Mouse (Mus musculus): ENCODE data around the gene Amer3.
"Not testable (repeated sequence)": the region's sequence is repeated elsewhere in the genome, so short reads cannot be mapped to it uniquely, and the experiment has no call there.

Gene Amer3

GRCm38 (mm10) chr1:34578851-34579781 lies at the start of gene Amer3:
Amer3 (plus strand) TSS chr1:34579657.
- DNase-seq (ENCODE audit: low spot score in 2 of 2), result peak; percentile 49 to 73

GRCm38 (mm10) chr1:34534574-34534973 lies 44.9 kb upstream of the Amer3 start:
- not testable (repeated sequence) for DNase-seq (ENCODE audit: low spot score in 2 of 2)

- DNase-seq (ENCODE audit: low spot score in 2 of 2), result not testable (repeated sequence)
These were observed 44.3 kb upstream of the Amer3 start, which contains the start of gene Cfc1 for GRCm38 (mm10) chr1:34535043-34535698. Cfc1 (plus strand) TSS chr1:34535648.

GRCm38 (mm10) chr1:34536291-34536766 lies 43.1 kb upstream of the Amer3 start:
- DNase-seq (ENCODE audit: low spot score in 2 of 2), result no peak

- no peak for DNase-seq (ENCODE audit: low spot score in 2 of 2)
These were observed 42.5 kb upstream of the Amer3 start for GRCm38 (mm10) chr1:34536767-34537485.

GRCm38 (mm10) chr1:34547074-34547473 lies 32.4 kb upstream of the Amer3 start:
- DNase-seq (ENCODE audit: low spot score in 2 of 2), result no peak

- no peak for DNase-seq (ENCODE audit: low spot score in 2 of 2)
These were observed 25.8 kb upstream of the Amer3 start for GRCm38 (mm10) chr1:34553690-34554089.

- DNase-seq (ENCODE audit: low spot score in 2 of 2), result no peak
These were observed 25.2 kb upstream of the Amer3 start for GRCm38 (mm10) chr1:34554275-34554674.

GRCm38 (mm10) chr1:34560843-34561242 lies 18.6 kb upstream of the Amer3 start, which contains the start of gene Prss40:
Prss40 (minus strand) TSS chr1:34560943.
- no peak for DNase-seq (ENCODE audit: low spot score in 2 of 2)

GRCm38 (mm10) chr1:34564383-34565045 lies 14.9 kb upstream of the Amer3 start:
- DNase-seq (ENCODE audit: low spot score in 2 of 2), result no peak

- no peak for DNase-seq (ENCODE audit: low spot score in 2 of 2)
These were observed 11.3 kb upstream of the Amer3 start for GRCm38 (mm10) chr1:34568120-34568519.

- DNase-seq (ENCODE audit: low spot score in 2 of 2), result no peak
These were observed 9.6 kb upstream of the Amer3 start for GRCm38 (mm10) chr1:34569876-34570275.

GRCm38 (mm10) chr1:34571431-34571830 lies 8.0 kb upstream of the Amer3 start:
- peak in 1 of 2 experiments; percentile 15 for DNase-seq (ENCODE audit: low spot score in 2 of 2)

GRCm38 (mm10) chr1:34573221-34573620 lies 6.2 kb upstream of the Amer3 start:
- no peak for DNase-seq (ENCODE audit: low spot score in 2 of 2)

- no peak for DNase-seq (ENCODE audit: low spot score in 2 of 2)
These were observed 412 bp downstream of the Amer3 start for GRCm38 (mm10) chr1:34579782-34580356.

GRCm38 (mm10) chr1:34582218-34582617 lies 2.8 kb downstream of the Amer3 start:
- no peak for DNase-seq (ENCODE audit: low spot score in 2 of 2)

GRCm38 (mm10) chr1:34583821-34584263 lies 4.4 kb downstream of the Amer3 start:
- peak; percentile 43 to 58 for DNase-seq (ENCODE audit: low spot score in 2 of 2)

GRCm38 (mm10) chr1:34584736-34585135 lies 5.3 kb downstream of the Amer3 start:
- DNase-seq (ENCODE audit: low spot score in 2 of 2), result no peak

- no peak for DNase-seq (ENCODE audit: low spot score in 2 of 2)
These were observed 8.0 kb downstream of the Amer3 start for GRCm38 (mm10) chr1:34587298-34588096.

- DNase-seq (ENCODE audit: low spot score in 2 of 2), result no peak
These were observed 20.5 kb downstream of the Amer3 start for GRCm38 (mm10) chr1:34600000-34600399.
